Mouse (Mus musculus) olfactory bulb, adult 2 months (tissue): ENCODE results near the gene Dcbld2.

ENCODE experiments used
- CTCF ChIP-seq: fragments of 200-500 bp; IDR thresholded peaks from 2 replicates; pipeline ENCODE4 v1.5.1; 2012; ENCODE audit warnings: low read depth, mild to moderate bottlenecking, low read length, moderate library complexity; ENCODE audit not compliant: insufficient read depth
- POLR2A ChIP-seq: fragments of 200-500 bp; IDR thresholded peaks from 2 replicates; pipeline ENCODE4 v1.6.1; 2012; ENCODE audit warnings: mild to moderate bottlenecking, low read depth, low read length, moderate library complexity; ENCODE audit not compliant: insufficient read depth

DNA sequence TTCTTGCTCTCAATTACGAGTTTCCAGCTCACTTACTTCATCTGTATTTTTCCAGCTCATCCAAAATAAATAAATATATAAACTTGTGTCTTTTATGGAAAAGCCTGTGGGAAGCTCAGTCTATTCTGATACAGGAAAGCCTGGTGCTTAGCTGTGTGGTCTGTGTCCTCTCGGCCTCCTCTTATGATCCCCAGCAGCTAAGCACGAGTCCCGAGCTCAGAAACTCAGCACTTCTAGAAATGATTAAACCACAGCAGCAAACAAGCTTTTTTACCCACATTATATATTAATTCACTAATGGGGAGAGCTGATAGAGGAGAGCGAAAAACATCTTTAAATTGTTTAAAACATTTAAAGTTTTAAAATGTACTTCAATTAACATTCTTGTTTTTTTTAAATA lies 48.2 kb downstream of the Dcbld2 start:
- TF ChIP-seq CTCF: no peak
- no peak for TF ChIP-seq POLR2A
